Mouse (Mus musculus) kidney, postnatal 36 days (tissue): ENCODE results near the gene Hcrtr2.

ENCODE experiments used
- DNase-seq, 2 experiments: peaks; one replicate each; pipeline ENCODE4 v3.0.0; 2021 to 2022; ENCODE audit warnings: mixed read lengths in 2 of 2

The Hcrtr2 gene

DNA sequence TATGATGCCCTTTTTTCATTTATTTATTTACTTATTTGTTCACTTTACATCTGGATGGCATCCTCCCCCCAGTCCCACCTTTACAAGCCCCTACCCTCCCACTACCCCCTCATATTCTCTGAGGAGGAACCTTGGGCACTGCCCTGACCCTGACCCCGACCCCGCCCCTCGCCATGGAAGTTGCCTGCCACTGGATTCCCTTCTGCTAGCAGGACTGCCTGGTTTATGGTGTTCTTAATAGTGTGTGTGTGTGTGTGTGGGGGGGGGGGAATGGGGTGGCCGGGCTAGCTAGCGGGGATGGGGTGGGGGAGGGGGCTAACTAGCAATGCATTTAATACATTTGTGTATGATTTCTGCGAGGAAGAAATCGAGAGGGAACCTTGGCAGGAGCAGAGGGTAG is 88.8 kb downstream of the Hcrtr2 start:
- no peak for DNase-seq

DNA sequence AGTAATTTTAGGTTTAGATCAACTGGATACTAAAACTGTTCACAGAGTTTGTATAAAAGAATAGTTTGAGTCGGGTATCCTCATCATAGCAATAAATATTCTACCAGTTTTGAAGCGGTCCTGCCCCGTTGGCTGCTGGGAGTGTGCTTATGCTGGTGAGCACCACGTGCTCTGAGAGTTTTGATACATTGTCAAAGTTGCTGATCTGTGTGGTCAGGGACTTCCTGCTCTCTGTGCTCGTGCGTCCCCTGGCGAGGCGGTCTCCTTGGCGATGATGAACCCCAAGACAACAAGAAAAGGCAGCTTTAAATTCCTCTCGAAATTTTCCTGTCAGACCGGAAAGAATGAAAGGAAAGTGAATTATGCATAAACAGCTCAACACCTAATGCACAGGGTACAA is 93.3 kb downstream of the Hcrtr2 start:
- DNase-seq, result peak in 1 of 2 experiments; percentile 7

DNA sequence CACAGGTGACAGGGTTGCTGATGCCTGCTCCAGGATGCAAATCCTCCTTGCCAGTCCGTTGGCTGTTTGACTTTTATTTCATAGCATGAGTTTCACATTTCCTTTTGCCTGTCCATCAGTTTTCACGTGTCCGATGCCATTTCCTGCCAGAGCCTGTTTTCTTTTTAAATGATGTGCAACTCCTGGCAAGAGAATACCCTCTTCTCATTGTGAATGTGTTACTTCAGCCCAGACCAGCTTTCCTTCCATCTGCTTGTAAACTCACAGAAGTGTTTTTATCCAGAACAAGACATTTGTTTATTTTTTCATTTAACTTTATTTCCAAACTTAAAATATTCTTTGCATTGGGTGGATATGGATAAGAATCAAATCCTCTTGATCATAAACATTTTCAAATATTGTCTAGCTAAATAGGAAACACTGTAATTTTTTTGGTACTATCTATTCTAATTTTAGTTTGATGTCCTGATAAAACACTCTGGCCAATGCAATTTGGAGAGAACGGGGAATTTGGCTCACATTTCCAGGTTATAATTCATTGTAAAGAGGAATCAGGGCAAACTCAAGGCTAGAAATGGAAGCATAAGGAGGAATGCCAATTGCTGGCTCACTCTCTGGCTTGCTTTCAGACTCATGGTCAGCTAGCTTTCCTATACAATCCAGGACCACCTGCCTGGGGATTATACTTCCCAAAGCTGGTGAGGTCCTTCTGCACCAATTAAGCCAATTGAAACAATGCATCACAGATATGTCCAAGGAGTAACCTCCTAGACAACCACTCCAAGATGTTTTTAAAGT is 106.3 kb downstream of the Hcrtr2 start:
- no peak for DNase-seq

DNA sequence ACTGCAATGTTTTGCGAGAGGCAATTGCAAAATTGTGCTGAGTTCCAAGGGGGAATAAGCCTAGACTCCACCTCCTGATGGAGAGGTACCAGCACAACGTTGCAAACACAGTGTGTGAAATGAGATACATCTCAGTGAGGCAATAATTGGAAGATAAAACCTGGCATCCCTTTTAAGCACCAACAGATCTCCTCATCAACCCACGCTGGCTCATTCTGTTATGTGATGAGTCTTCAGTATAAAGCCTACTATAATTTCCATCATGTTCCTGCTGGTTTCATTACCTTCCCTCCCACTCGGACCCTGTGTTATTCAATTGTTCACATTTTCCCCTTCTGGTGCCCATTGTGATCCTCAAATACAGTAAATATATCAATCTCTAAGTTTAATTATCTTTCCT is 109.0 kb downstream of the Hcrtr2 start:
- no peak for DNase-seq

DNA sequence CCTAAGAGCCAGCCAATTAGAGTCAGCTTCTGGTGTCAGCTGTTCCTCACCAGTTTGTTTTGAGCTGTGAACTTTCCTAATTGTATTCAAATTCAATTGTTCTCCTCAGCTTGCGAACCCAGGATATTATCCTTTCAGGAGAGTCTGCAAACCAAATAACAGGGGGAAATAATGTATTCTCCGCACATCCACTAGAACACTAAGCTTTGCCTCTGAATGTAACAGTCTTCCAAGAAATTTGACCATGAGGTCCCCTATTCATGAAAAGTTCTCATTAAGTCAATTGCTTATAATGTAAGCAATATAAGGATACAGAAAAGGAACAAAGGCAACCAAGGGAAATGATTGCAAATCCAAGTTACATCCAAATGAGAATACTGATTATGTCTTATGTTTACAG is 110.1 kb downstream of the Hcrtr2 start, which contains the start of gene Gfral:
TSS of gene Gfral (minus strand) at position 101 of the 400 bp plus-strand sequence.
- no peak for DNase-seq

DNA sequence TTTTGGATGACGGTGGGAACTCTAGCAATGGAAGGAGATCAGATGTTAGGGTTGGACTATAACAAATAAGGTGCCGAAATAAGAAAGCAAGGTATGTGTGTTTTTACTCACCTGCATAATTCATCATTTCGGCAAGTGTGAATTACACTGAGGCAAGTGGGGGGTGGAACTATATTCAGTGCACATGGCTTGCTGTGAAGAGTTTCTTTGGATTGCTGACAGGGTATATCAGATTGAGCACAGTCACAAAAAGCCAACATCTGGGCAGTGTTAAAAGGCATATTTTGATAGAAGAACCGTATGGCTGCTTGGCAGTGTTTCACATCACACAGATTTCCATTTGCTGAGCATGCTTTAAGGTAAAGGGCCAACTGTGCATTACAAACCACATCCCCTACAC is 126.7 kb downstream of the Hcrtr2 start:
- DNase-seq, result no peak

DNA sequence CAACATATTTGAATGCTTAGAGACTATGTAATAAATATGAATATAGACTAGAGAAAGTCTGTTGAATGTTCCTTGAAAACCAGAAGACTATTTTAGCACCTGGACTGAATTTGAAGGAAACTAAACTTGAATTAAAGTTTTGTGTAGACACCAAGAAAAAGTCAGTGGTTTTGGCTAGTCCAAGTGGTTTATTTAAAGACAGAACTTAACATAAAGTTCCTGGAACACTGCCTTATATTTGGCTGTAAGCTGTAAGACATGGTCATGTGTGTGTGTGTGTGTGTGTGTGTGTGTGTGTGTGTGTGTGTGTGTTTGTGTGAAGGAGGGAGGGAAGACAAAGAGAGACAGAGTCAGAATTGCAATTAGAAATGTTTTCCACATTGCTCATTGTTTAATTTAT is 144.4 kb downstream of the Hcrtr2 start:
- no peak for DNase-seq
